Mouse (Mus musculus): ENCODE results near the gene Pex11b. TPM values are rescaled to one million over a fixed set of nuclear protein-coding genes. Genes with fewer than 3 reads are reported as not detected.

Pex11b gene
- total and polyA plus RNA-seq, 2 experiments = 31.4 to 40.8 TPM

DNA sequence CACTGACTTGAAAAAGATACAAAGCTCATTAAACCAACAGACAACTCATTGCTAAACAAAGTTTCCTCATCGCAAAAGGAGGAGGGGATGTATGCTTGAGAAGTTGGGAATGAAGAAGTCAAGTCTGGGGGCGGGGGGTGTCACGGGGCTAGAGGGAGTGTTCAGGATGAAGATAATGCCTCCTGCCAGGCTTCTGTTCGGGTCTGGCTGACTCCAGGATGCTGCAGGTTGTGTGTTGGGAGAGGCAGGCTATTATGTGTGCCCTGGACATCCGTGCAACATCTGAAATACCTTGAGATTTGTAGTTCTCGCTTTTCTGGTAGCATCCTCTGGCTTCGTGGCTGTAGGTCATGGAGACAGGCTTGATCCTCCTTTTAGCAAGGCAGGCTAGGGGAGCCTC, 43.3 kb downstream of the Pex11b start:
- 79% methylated on average over 7 of the region's 7 CpGs for WGBS

DNA sequence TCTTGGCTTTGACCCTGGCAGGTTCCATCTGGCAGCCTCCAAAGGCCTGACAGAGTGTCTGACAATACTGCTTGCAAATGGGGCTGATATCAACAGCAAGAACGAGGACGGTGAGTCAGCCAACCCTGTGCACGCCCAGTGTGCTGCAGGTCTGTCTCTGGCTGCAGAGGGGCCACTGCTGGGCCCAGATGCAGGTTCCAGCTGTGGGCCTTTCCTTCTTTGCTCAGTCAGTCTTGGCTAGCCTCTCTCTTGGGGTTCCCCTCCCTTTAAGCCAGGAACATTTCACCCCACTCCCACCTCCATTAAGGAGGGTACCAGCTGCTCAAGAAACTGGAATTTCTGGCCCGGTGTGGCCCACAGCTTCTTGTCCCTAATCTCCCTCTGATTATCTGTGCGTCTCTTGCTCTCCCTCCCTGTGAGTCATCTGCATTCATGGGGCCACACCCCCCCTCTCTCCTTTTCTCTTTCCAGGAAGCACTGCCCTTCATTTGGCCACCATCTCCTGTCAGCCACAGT, 44.0 kb downstream of the Pex11b start:
- no peaks in the 10 kb centered on the region for H3K79me2 ChIP-seq (ENCODE audit: control insufficient read depth, insufficient read depth, low read length)
- peaks cover 5% of the 10 kb centered on the region; the same call in 1 of the 2 replicates for H3K27me3 ChIP-seq (ENCODE audit: control insufficient read depth, insufficient read depth, low read length)
- H3K4me3 ChIP-seq (ENCODE audit: insufficient read depth, low read depth, low read length) = no peak overlapping the region
- H3K4me1 ChIP-seq (ENCODE audit: control insufficient read depth, insufficient read depth, low read length) = no peaks in the 10 kb centered on the region
- DNase-seq (ENCODE audit: extremely low read depth, low read depth, low spot score) = no peak
- H3K27ac ChIP-seq (replicated peaks; ENCODE audit: insufficient read depth, low read depth, low read length) = no peak overlapping the region
- 51% methylated on average over 5 of the region's 5 CpGs for WGBS
- H3K9ac ChIP-seq (ENCODE audit: low read depth, low read length) = no peak overlapping the region
- TF ChIP-seq POLR2A (IDR thresholded peaks at IDR 0.05; ENCODE audit: extremely low read depth, insufficient read depth, low read length) (no peak), CTCF (IDR thresholded peaks at IDR 0.05; ENCODE audit: low read depth, low read length) (no peak)
- no peaks in the 10 kb centered on the region for H3K36me3 ChIP-seq (ENCODE audit: control insufficient read depth, insufficient read depth, low read length)

More for the DNA sequence above, 43.3 kb downstream of the Pex11b start:
- Histone ChIP-seq H3K4me1 (ENCODE audit: control insufficient read depth, insufficient read depth, low read length) (no peaks in the 10 kb centered on the region), H3K27me3 (ENCODE audit: control insufficient read depth, insufficient read depth, low read length) (peaks cover 5% of the 10 kb centered on the region; the same call in 1 of the 2 replicates), H3K79me2 (ENCODE audit: control insufficient read depth, insufficient read depth, low read length) (no peaks in the 10 kb centered on the region), H3K4me3 (ENCODE audit: insufficient read depth, low read depth, low read length) (no peak overlapping the region), H3K9ac (ENCODE audit: low read depth, low read length) (no peak overlapping the region), H3K27ac (replicated peaks; ENCODE audit: insufficient read depth, low read depth, low read length) (no peak overlapping the region), H3K36me3 (ENCODE audit: control insufficient read depth, insufficient read depth, low read length) (no peaks in the 10 kb centered on the region)
- no peak for TF ChIP-seq CTCF (IDR thresholded peaks at IDR 0.05; ENCODE audit: low read depth, low read length)
- TF ChIP-seq POLR2A (IDR thresholded peaks at IDR 0.05; ENCODE audit: extremely low read depth, insufficient read depth, low read length) = no peak
- no peak for DNase-seq (ENCODE audit: extremely low read depth, low read depth, low spot score)

DNA sequence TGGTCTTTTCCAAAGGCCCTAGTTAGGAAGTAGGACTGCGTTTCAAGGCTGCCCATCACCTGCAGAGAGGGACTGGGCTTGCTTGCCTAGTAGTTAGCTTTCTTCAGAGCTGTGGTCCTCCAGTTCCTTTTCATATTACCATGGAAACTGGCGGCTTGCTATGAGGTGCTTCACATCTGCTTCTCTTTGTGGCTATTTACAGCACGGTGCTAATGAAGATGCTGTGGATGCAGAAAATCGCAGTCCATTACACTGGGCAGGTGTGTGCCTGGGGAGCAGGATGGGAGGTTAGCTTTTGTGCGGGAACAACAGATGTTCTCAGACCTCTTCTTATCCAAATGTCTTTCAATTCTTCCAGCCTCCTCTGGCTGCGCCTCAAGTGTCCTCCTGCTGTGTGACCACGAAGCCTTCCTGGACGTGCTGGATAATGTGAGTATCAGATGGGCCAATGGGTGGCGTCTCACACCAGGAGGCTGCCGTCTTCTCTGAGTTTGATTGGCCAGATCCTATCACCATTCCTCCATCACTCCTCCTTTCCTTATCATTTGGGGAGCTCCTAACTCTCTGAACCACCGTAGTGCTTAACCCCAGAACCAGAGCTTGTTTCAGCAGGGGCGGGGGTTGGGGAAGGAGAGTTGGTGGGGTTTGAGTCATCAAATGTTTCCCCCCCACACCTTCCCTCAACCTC, 45.2 kb downstream of the Pex11b start:
- H3K27ac ChIP-seq (replicated peaks; ENCODE audit: insufficient read depth, low read depth, low read length) = no peak overlapping the region
- H3K79me2 ChIP-seq (ENCODE audit: control insufficient read depth, insufficient read depth, low read length) = no peaks in the 10 kb centered on the region
- H3K4me1 ChIP-seq (ENCODE audit: control insufficient read depth, insufficient read depth, low read length) = no peaks in the 10 kb centered on the region
- H3K9ac ChIP-seq (ENCODE audit: low read depth, low read length) = no peak overlapping the region
- peaks cover 7% of the 10 kb centered on the region; the same call in 1 of the 2 replicates for H3K27me3 ChIP-seq (ENCODE audit: control insufficient read depth, insufficient read depth, low read length)
- no peak overlapping the region for H3K4me3 ChIP-seq (ENCODE audit: insufficient read depth, low read depth, low read length)
- no peak for TF ChIP-seq POLR2A (IDR thresholded peaks at IDR 0.05; ENCODE audit: extremely low read depth, insufficient read depth, low read length)
- TF ChIP-seq CTCF (IDR thresholded peaks at IDR 0.05; ENCODE audit: low read depth, low read length) = no peak
- no peak for DNase-seq (ENCODE audit: extremely low read depth, low read depth, low spot score)
- WGBS = 44% methylated on average over 12 of the region's 12 CpGs
- no peaks in the 10 kb centered on the region for H3K36me3 ChIP-seq (ENCODE audit: control insufficient read depth, insufficient read depth, low read length)

DNA sequence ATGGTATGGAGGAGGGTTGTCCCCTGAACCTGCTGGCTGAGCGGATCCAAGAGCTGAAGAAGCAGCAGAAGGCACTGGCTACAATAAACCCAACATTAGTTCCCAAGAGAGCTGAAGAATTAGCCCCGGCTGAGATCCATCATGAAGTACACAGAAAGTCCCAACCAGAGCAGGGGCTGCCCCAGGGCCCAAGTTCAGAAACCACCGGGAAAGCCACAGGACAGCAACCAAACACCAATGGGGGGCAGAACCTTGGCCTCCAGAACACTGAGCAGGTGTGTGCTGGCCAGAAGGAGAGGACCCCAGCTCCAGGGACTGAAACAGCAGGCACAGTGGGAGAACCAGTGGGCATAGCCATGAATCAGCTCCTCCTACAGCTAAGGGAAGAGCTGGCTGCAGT, 48.3 kb downstream of the Pex11b start:
- peaks cover 9% of the 10 kb centered on the region; the same call in 1 of the 2 replicates for H3K27me3 ChIP-seq (ENCODE audit: control insufficient read depth, insufficient read depth, low read length)

DNA sequence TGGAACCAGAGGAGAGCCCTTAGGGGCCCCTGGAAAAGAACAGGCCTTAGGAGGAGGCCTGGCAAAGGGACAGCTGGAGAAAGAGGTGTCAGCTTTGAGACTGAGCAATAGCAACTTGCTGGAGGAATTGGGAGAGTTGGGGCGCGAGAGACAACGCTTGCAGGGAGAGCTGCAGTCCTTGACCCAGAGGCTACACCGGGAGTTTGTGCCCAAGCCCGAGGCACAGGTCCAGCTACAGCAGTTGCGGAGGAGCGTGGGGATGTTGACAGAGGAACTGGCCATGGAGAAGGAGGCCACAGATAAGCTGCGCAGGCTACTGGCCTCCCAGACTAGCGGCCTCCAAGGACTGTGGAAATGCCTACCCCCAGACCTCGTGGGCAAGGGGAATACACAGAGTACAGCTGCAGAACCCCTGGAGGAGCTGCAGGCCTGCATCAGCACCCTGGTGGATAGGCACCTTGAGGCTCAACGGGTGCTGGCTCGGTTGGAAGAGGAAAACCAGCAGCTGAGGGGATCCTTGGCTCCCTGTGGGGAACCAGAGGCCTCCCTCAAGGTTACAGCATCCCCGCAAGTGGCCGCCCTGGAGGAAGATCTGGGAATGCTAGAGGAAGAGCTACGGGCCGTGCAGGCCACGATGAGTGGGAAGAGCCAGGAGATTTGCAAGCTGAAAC, 49.1 kb downstream of the Pex11b start:
- Histone ChIP-seq H3K79me2 (ENCODE audit: control insufficient read depth, insufficient read depth, low read length) (no peaks in the 10 kb centered on the region), H3K27me3 (ENCODE audit: control insufficient read depth, insufficient read depth, low read length) (peaks cover 9% of the 10 kb centered on the region; the same call in 1 of the 2 replicates), H3K36me3 (ENCODE audit: control insufficient read depth, insufficient read depth, low read length) (no peaks in the 10 kb centered on the region), H3K4me3 (ENCODE audit: insufficient read depth, low read depth, low read length) (no peak overlapping the region; the same call in 1 of the 2 replicates), H3K27ac (replicated peaks; ENCODE audit: insufficient read depth, low read depth, low read length) (no peak overlapping the region), H3K4me1 (ENCODE audit: control insufficient read depth, insufficient read depth, low read length) (no peaks in the 10 kb centered on the region), H3K9ac (ENCODE audit: low read depth, low read length) (no peak overlapping the region)
- no peak for DNase-seq (ENCODE audit: extremely low read depth, low read depth, low spot score)
- WGBS = 50% methylated on average over 17 of the region's 17 CpGs
- TF ChIP-seq POLR2A (IDR thresholded peaks at IDR 0.05; ENCODE audit: extremely low read depth, insufficient read depth, low read length) (no peak), CTCF (IDR thresholded peaks at IDR 0.05; ENCODE audit: low read depth, low read length) (no peak)

More for the DNA sequence above, 48.3 kb downstream of the Pex11b start:
- Histone ChIP-seq H3K79me2 (ENCODE audit: control insufficient read depth, insufficient read depth, low read length) (no peaks in the 10 kb centered on the region), H3K27ac (replicated peaks; ENCODE audit: insufficient read depth, low read depth, low read length) (no peak overlapping the region), H3K4me1 (ENCODE audit: control insufficient read depth, insufficient read depth, low read length) (no peaks in the 10 kb centered on the region), H3K9ac (ENCODE audit: low read depth, low read length) (no peak overlapping the region), H3K4me3 (ENCODE audit: insufficient read depth, low read depth, low read length) (no peak overlapping the region), H3K36me3 (ENCODE audit: control insufficient read depth, insufficient read depth, low read length) (no peaks in the 10 kb centered on the region)
- 89% methylated on average over 3 of the region's 3 CpGs for WGBS
- no peak for DNase-seq (ENCODE audit: extremely low read depth, low read depth, low spot score)
- TF ChIP-seq POLR2A (IDR thresholded peaks at IDR 0.05; ENCODE audit: extremely low read depth, insufficient read depth, low read length) (no peak), CTCF (IDR thresholded peaks at IDR 0.05; ENCODE audit: low read depth, low read length) (no peak)

Data from liver, adult 2 months (tissue).